Mouse (Mus musculus): ENCODE results near the gene Itpr1. TPM values are rescaled to one million over a fixed set of nuclear protein-coding genes. Genes with fewer than 3 reads are reported as not detected.
A peak's percentile ranks its signal among the peaks of the same experiment; 100 is the strongest.

Itpr1 gene
- 11.9 and 12.5 TPM in 2 replicates for polyA plus RNA-seq (2016; fragmentation: Nextera tagmentation; extraction: Ambion mirVana)

- Histone ChIP-seq H3K4me3 (peak within 1 kb of the TSS; percentile 59), H3K9me3 (no peaks in the 10 kb centered on the region), H3K9ac (peak within 1 kb of the TSS; percentile 59), H3K27ac (peak within 1 kb of the TSS; percentile 75), H3K36me3 (no peaks in the 10 kb centered on the region), H3K4me2 (replicated peaks) (peak within 1 kb of the TSS; percentile 76), H3K27me3 (no peaks in the 10 kb centered on the region), H3K4me1 (peaks cover 26% of the 10 kb centered on the region)
- ATAC-seq (ENCODE audit: insufficient number of reproducible peaks, insufficient read depth, low FRiP score, low TSS enrichment), result peak; percentile 100
- under 1% methylated on average over 27 of the region's 27 CpGs for WGBS
Observed at GRCm38 (mm10) chr6:108212881-108213295, at the start of gene Itpr1. Itpr1 (plus strand) TSS chr6:108213096.

GRCm38 (mm10) chr6:108164935-108165334, 48.0 kb upstream of the Itpr1 start:
- WGBS, result 81% methylated on average over 5 of the region's 5 CpGs
- no peak for ATAC-seq (ENCODE audit: insufficient number of reproducible peaks, insufficient read depth, low FRiP score, low TSS enrichment)
- no peak overlapping the region for H3K4me3 ChIP-seq

GRCm38 (mm10) chr6:108165598-108165997, 47.3 kb upstream of the Itpr1 start:
- no peak overlapping the region for H3K4me2 ChIP-seq (replicated peaks)
- H3K4me3 ChIP-seq, result no peak overlapping the region
- no peaks in the 10 kb centered on the region for H3K9me3 ChIP-seq
- no peak overlapping the region for H3K9ac ChIP-seq
- no peaks in the 10 kb centered on the region for H3K27me3 ChIP-seq
- ATAC-seq (ENCODE audit: insufficient number of reproducible peaks, insufficient read depth, low FRiP score, low TSS enrichment), result no peak
- 91% methylated on average over 2 of the region's 2 CpGs for WGBS
- H3K36me3 ChIP-seq, result no peaks in the 10 kb centered on the region
- H3K4me1 ChIP-seq, result peaks cover 10% of the 10 kb centered on the region; the same call in 1 of the 2 replicates
- no peak overlapping the region for H3K27ac ChIP-seq

More at GRCm38 (mm10) chr6:108164935-108165334, 48.0 kb upstream of the Itpr1 start:
- no peak overlapping the region for H3K27ac ChIP-seq
- H3K4me2 ChIP-seq (replicated peaks), result no peak overlapping the region
- no peaks in the 10 kb centered on the region for H3K9me3 ChIP-seq
- H3K4me1 ChIP-seq, result peaks cover 13% of the 10 kb centered on the region
- no peak overlapping the region for H3K9ac ChIP-seq
- no peaks in the 10 kb centered on the region for H3K27me3 ChIP-seq
- H3K36me3 ChIP-seq, result no peaks in the 10 kb centered on the region

- peaks cover 12% of the 10 kb centered on the region for H3K36me3 ChIP-seq
Observed at GRCm38 (mm10) chr6:108167946-108168680, 44.8 kb upstream of the Itpr1 start.

GRCm38 (mm10) chr6:108168723-108169122, 44.2 kb upstream of the Itpr1 start:
- no peaks in the 10 kb centered on the region for H3K4me1 ChIP-seq
- no peak for ATAC-seq (ENCODE audit: insufficient number of reproducible peaks, insufficient read depth, low FRiP score, low TSS enrichment)
- no peak overlapping the region for H3K27ac ChIP-seq
- WGBS, result 92% methylated on average over 6 of the region's 6 CpGs
- H3K9ac ChIP-seq, result no peak overlapping the region
- H3K9me3 ChIP-seq, result no peaks in the 10 kb centered on the region
- H3K27me3 ChIP-seq, result no peaks in the 10 kb centered on the region
- no peak overlapping the region for H3K4me3 ChIP-seq
- peaks cover 12% of the 10 kb centered on the region for H3K36me3 ChIP-seq
- H3K4me2 ChIP-seq (replicated peaks), result no peak overlapping the region

More at GRCm38 (mm10) chr6:108167946-108168680, 44.8 kb upstream of the Itpr1 start:
- Histone ChIP-seq H3K27ac (no peak overlapping the region), H3K9ac (no peak overlapping the region), H3K4me1 (no peaks in the 10 kb centered on the region), H3K4me3 (no peak overlapping the region), H3K27me3 (no peaks in the 10 kb centered on the region), H3K9me3 (no peaks in the 10 kb centered on the region), H3K4me2 (replicated peaks) (no peak overlapping the region)
- no peak for ATAC-seq (ENCODE audit: insufficient number of reproducible peaks, insufficient read depth, low FRiP score, low TSS enrichment)
- WGBS, result 75% methylated on average over 7 of the region's 7 CpGs

GRCm38 (mm10) chr6:108169466-108169865, 43.4 kb upstream of the Itpr1 start:
- Histone ChIP-seq H3K36me3 (peaks cover 19% of the 10 kb centered on the region), H3K27ac (no peak overlapping the region), H3K4me3 (no peak overlapping the region), H3K9me3 (no peaks in the 10 kb centered on the region), H3K9ac (no peak overlapping the region), H3K27me3 (no peaks in the 10 kb centered on the region), H3K4me2 (replicated peaks) (no peak overlapping the region), H3K4me1 (no peaks in the 10 kb centered on the region)
- no peak for ATAC-seq (ENCODE audit: insufficient number of reproducible peaks, insufficient read depth, low FRiP score, low TSS enrichment)
- WGBS, result 92% methylated on average over 3 of the region's 3 CpGs

GRCm38 (mm10) chr6:108172219-108172618, 40.7 kb upstream of the Itpr1 start:
- no peaks in the 10 kb centered on the region for H3K4me1 ChIP-seq
- no peak for ATAC-seq (ENCODE audit: insufficient number of reproducible peaks, insufficient read depth, low FRiP score, low TSS enrichment)
- WGBS, result 93% methylated on average over 1 of the region's 1 CpGs
- no peak overlapping the region for H3K27ac ChIP-seq
- H3K36me3 ChIP-seq, result peaks cover 23% of the 10 kb centered on the region
- H3K9me3 ChIP-seq, result no peaks in the 10 kb centered on the region
- H3K4me2 ChIP-seq (replicated peaks), result no peak overlapping the region
- H3K27me3 ChIP-seq, result no peaks in the 10 kb centered on the region
- H3K9ac ChIP-seq, result no peak overlapping the region
- H3K4me3 ChIP-seq, result no peak overlapping the region

- Histone ChIP-seq H3K9me3 (no peaks in the 10 kb centered on the region), H3K36me3 (peaks cover 23% of the 10 kb centered on the region), H3K4me3 (no peak overlapping the region), H3K9ac (no peak overlapping the region), H3K27me3 (no peaks in the 10 kb centered on the region), H3K4me1 (no peaks in the 10 kb centered on the region), H3K27ac (no peak overlapping the region), H3K4me2 (replicated peaks) (no peak overlapping the region)
- WGBS, result 90% methylated on average over 3 of the region's 3 CpGs
- ATAC-seq (ENCODE audit: insufficient number of reproducible peaks, insufficient read depth, low FRiP score, low TSS enrichment), result no peak
Observed at GRCm38 (mm10) chr6:108174181-108174580, 38.7 kb upstream of the Itpr1 start.

GRCm38 (mm10) chr6:108179087-108179486, 33.8 kb upstream of the Itpr1 start:
- Histone ChIP-seq H3K9me3 (no peaks in the 10 kb centered on the region), H3K9ac (no peak overlapping the region), H3K4me2 (replicated peaks) (no peak overlapping the region), H3K4me1 (no peaks in the 10 kb centered on the region), H3K27me3 (no peaks in the 10 kb centered on the region), H3K36me3 (0 out of 2 replicates have a peak, but pooled peaks cover 7% of the 10 kb centered on the region), H3K4me3 (no peak overlapping the region), H3K27ac (no peak overlapping the region)
- ATAC-seq (ENCODE audit: insufficient number of reproducible peaks, insufficient read depth, low FRiP score, low TSS enrichment), result no peak
- whole genome bisulfite sequencing, result 89% methylated on average over 2 of the region's 2 CpGs

GRCm38 (mm10) chr6:108184847-108185684, 27.8 kb upstream of the Itpr1 start, which contains the start of gene Sumf1:
Sumf1 (minus strand) TSS chr6:108185582.
- no peaks in the 10 kb centered on the region for H3K9me3 ChIP-seq
- no peak within 1 kb of the TSS for H3K27ac ChIP-seq
- H3K4me2 ChIP-seq (replicated peaks), result peak within 1 kb of the TSS; percentile 80
- H3K36me3 ChIP-seq, result no peaks in the 10 kb centered on the region
- peak within 1 kb of the TSS; percentile 84 for H3K4me3 ChIP-seq
- peaks cover 9% of the 10 kb centered on the region for H3K4me1 ChIP-seq
- 5% methylated on average over 49 of the region's 49 CpGs for WGBS
- H3K27me3 ChIP-seq, result no peaks in the 10 kb centered on the region
- peak; percentile 68 for ATAC-seq (ENCODE audit: insufficient number of reproducible peaks, insufficient read depth, low FRiP score, low TSS enrichment)
- H3K9ac ChIP-seq, result peak within 1 kb of the TSS; percentile 77

GRCm38 (mm10) chr6:108185685-108186009, 27.2 kb upstream of the Itpr1 start:
- no peak for ATAC-seq (ENCODE audit: insufficient number of reproducible peaks, insufficient read depth, low FRiP score, low TSS enrichment)
- no peak overlapping the region for H3K9ac ChIP-seq
- 18% methylated on average over 4 of the region's 4 CpGs for WGBS
- no peaks in the 10 kb centered on the region for H3K36me3 ChIP-seq
- H3K4me3 ChIP-seq, result peak overlapping the region; percentile 84
- peaks cover 9% of the 10 kb centered on the region for H3K4me1 ChIP-seq
- H3K27me3 ChIP-seq, result no peaks in the 10 kb centered on the region
- no peaks in the 10 kb centered on the region for H3K9me3 ChIP-seq
- peak overlapping the region; percentile 80 for H3K4me2 ChIP-seq (replicated peaks)
- H3K27ac ChIP-seq, result no peak overlapping the region

GRCm38 (mm10) chr6:108190690-108191089, 22.2 kb upstream of the Itpr1 start:
- H3K27me3 ChIP-seq, result no peaks in the 10 kb centered on the region
- H3K9ac ChIP-seq, result no peak overlapping the region
- no peak for ATAC-seq (ENCODE audit: insufficient number of reproducible peaks, insufficient read depth, low FRiP score, low TSS enrichment)
- H3K27ac ChIP-seq, result no peak overlapping the region
- H3K36me3 ChIP-seq, result no peaks in the 10 kb centered on the region
- H3K4me2 ChIP-seq (replicated peaks), result no peak overlapping the region
- WGBS, result 95% methylated on average over 1 of the region's 1 CpGs
- H3K4me3 ChIP-seq, result no peak overlapping the region
- H3K9me3 ChIP-seq, result no peaks in the 10 kb centered on the region
- H3K4me1 ChIP-seq, result no peaks in the 10 kb centered on the region
